Mouse (Mus musculus) gastrocnemius, adult 2 months (tissue): Measurements from ENCODE around the gene Prkn. TPM values are rescaled to one million over a fixed set of nuclear protein-coding genes. Genes with fewer than 3 reads are reported as not detected.

Experiments
- DNase-seq: peaks from one replicate; pipeline ENCODE4 v3.0.0; 2022
- H3K27ac ChIP-seq: fragments of 200-600 bp; 2 replicates; pipeline ENCODE4 v1.8.1; 2022; ENCODE audit warnings: mild to moderate bottlenecking
- H3K4me3 ChIP-seq: fragments of 200-600 bp; 2 replicates; pipeline ENCODE4 v1.8.1; 2022; ENCODE audit warnings: mild to moderate bottlenecking, moderate library complexity
- CTCF ChIP-seq: fragments of 200-600 bp; IDR thresholded peaks from 2 replicates; pipeline ENCODE4 v1.8.1; 2022; ENCODE audit warnings: antibody characterized with exemption, mild to moderate bottlenecking, moderate library complexity
- intact Hi-C: fragments of 180-260 bp; cut with DNase I; formaldehyde crosslinking; loops from one replicate; pipeline ENCODE4 v1.15.1; 2025
- total RNA-seq, 2 experiments: library from RNA; stranded (reverse); gene quantifications; 2 replicates each; pipeline ENCODE4 v1.2.3; 2021

Gene Prkn
- total RNA-seq, 2 experiments from 2014 or later, result 18.4 to 24.7 TPM

GRCm38 (mm10) chr17:11876240-11876639 is 1036.1 kb downstream of the Prkn start:
- H3K27ac ChIP-seq, result no peak overlapping the region
- H3K4me3 ChIP-seq, result no peak overlapping the region
- intact Hi-C loops, result no loop called here
- no peak for TF ChIP-seq CTCF
- DNase-seq, result no peak

- no peak for TF ChIP-seq CTCF
- Histone ChIP-seq H3K27ac (no peak overlapping the region), H3K4me3 (no peak overlapping the region)
- intact Hi-C loops, result no loop called here
- no peak for DNase-seq
Measured at GRCm38 (mm10) chr17:11881110-11881820, 1041.1 kb downstream of the Prkn start.

GRCm38 (mm10) chr17:11885601-11886000 is 1045.4 kb downstream of the Prkn start:
- no peak for DNase-seq

DNA sequence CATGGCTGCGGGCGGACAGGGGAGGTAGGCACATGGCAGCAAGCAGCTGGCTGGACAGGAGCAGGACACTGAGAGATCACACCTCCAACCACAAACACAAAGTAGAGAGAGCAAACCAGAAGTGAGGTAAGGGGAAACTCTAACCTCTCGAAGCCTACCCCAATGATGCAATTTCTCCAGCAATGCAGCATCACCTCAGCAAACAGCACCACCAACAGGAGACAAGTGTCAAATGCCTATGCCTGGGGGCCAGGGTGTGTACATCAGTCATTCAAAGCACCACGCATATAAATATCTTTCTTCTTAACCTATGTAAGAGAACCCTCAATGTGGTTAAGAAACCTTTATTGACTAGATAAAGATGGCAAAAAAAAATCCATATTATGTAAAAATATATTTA is 1046.8 kb downstream of the Prkn start:
- H3K4me3 ChIP-seq, result no peak overlapping the region
- no peak overlapping the region for H3K27ac ChIP-seq
- no peak for TF ChIP-seq CTCF
- no peak for DNase-seq
- intact Hi-C loops, result no loop called here

More at GRCm38 (mm10) chr17:11885601-11886000, 1045.4 kb downstream of the Prkn start:
- Histone ChIP-seq H3K27ac (no peak overlapping the region), H3K4me3 (no peak overlapping the region)
- intact Hi-C loops, result no loop called here
- no peak for TF ChIP-seq CTCF

DNA sequence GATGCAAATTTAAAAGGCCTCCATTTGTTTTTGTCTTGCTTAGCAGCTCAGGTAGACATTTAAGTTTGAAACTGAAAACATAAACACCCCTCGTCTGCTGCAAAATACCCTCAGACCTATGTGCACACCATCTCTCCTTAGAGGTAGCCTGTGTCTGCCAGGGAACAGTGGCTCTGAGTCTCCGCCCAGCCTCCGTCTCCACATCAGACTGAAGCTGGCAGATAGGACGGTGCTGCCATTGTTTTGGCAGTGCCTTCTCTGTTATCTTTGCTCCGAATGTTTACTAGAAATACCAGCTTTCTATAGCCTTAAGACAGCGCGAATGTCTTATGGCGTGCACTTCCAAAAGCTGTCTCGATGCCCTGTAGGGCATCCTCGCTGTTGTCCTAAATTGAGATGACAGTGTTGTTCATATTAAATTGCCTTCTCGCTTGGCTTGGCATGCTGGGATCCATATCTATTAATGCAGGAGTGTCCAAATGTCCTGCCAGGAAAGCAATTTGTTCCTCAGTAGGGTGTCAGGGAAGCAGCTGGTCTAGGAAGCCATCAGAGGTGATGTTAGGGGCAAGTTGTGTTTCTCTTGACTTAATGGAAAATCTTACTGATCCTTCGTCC is 1047.5 kb downstream of the Prkn start:
- no peak for TF ChIP-seq CTCF
- intact Hi-C loops, result no loop called here
- no peak for DNase-seq

DNA sequence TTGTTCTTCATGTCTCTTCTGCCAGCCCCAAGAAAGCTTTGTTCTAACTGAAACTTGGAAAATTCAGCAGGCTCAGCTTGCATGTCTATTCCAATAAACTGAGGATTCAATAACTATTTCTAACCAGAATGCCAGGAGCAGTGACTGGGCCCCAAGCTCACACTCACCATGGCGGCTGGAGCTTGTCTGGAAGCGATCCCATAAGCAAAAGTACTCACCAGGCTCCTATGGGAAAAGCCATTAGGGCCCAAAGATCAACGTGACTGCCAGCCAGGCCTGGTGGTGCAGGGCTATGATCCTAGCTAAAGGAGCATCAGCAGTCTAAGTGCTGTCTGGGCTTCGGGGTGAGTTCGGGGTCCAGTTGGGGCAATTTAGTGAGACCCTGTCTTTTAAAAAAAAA is 1048.6 kb downstream of the Prkn start:
- no peak overlapping the region for H3K27ac ChIP-seq
- intact Hi-C loops, result no loop called here
- no peak overlapping the region for H3K4me3 ChIP-seq
- TF ChIP-seq CTCF, result no peak
- DNase-seq, result no peak

More for the DNA sequence above, 1047.5 kb downstream of the Prkn start:
- H3K4me3 ChIP-seq, result no peak overlapping the region
- no peak overlapping the region for H3K27ac ChIP-seq

DNA sequence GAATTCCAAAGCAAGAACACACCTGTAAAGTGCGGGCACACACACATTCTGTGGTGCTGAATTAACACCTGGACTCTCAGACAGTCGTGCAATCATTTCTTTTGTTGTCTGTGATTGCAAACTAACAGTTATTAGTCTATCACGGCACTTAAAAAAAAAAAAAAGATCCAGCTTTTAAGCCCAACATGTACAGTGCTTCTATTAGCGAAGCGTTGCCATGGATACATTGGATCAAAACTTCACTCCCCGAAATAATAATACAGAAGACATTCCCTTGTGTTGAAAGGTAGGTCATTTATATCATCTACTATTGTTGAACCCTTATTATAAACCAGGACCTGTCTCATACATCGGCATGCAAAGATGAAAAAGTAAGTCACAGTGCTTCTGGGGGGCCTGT is 1060.1 kb downstream of the Prkn start:
- H3K27ac ChIP-seq, result no peak overlapping the region
- DNase-seq, result no peak
- no peak for TF ChIP-seq CTCF
- intact Hi-C loops, result no loop called here
- no peak overlapping the region for H3K4me3 ChIP-seq

- no peak overlapping the region for H3K4me3 ChIP-seq
- intact Hi-C loops, result no loop called here
- TF ChIP-seq CTCF, result no peak
- DNase-seq, result no peak
- no peak overlapping the region for H3K27ac ChIP-seq
Measured at GRCm38 (mm10) chr17:11901731-11902130, 1061.5 kb downstream of the Prkn start.

- Histone ChIP-seq H3K4me3 (no peak overlapping the region), H3K27ac (no peak overlapping the region)
- no peak for DNase-seq
- 0 out of 2 replicates have a peak, but pooled peaks have one; percentile 2 for TF ChIP-seq CTCF
- intact Hi-C loops, result no loop called here
Measured at GRCm38 (mm10) chr17:11903001-11903400, 1062.8 kb downstream of the Prkn start.

DNA sequence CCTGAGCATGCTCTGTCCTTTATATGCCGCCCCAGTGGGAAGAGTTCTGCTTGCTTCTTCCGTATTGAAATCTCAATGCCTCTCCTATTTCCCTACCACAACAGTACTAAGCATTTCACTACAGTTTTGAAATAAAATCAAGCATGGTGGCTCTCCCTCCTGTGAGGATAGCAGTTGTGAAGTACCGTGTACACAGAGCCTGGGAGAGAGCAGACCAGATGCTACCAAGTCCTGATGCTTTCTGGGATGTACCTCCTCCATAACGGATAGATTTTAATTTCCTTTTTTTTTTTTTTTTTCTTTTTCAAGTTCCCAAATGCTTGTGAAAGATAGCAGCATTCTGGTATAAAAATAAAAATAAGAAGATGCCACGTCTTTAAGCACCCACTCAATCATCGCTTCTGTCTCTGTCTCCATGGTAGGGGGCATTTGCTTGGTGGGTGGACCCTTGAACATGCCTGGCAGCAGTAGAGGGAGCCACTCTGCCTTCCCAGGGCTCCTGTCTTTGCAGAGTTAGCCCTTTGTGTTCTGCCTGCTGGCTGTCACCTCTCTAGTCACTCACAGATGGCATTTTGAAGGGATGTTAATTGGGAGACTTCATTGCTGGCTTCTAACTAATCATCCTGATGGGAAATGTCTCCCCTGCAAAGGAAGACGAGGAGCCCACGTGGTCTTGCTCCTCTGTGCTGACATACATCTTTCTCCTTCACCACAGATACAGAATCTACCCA is 1070.6 kb downstream of the Prkn start:
- no peak for DNase-seq
- intact Hi-C loops, result no loop called here
- Histone ChIP-seq H3K4me3 (no peak overlapping the region), H3K27ac (no peak overlapping the region)
- no peak for TF ChIP-seq CTCF

DNA sequence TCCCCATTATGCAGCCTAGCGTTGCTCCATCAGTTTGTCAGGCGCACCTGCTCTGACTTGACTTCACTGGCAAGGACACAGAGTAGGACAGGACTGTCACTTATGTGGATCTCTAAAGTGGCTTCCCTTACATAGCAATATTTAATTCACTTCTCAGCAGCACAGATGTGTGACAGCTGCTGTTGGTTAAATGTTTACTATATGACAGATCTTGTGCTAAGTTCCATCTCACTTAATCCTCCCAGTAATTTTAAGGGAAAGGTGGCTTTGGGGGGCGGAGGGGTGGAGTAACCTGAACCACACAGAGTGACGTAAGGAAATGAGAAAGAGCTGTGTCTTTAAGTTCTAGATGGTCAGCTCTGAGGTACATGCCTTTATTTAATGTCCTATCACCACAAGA is 1072.0 kb downstream of the Prkn start:
- intact Hi-C loops, result no loop called here

DNA sequence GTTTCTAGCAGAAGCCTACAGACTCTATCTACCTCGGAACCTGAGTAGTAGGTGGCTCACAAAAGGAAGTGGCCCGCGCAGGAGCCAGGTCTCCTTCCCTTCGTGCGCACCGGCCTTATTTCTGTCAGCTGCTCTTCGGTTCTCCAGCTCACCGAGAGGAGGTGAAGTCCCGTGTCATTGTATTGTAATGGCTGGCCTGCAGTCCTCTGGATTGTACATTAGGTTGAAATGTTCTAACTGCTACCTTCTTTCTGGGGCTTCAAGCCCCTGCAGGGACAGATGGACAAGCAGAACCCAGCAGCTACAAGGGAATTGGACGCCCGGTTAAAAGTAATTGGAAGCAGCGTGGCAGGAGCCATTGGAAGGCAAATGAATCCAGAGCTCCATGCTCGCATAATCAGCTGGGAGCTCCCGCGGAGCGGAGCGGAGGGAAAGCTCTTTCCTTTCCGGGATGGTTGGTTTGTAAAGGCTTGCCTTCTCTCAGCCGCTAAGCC is 1072.7 kb downstream of the Prkn start:
- no peak for TF ChIP-seq CTCF
- Histone ChIP-seq H3K4me3 (peak overlapping the region; percentile 38), H3K27ac (no peak overlapping the region)
- intact Hi-C loops, result no loop called here
- no peak for DNase-seq

More for the DNA sequence above, 1072.0 kb downstream of the Prkn start:
- H3K4me3 ChIP-seq, result no peak overlapping the region
- no peak for TF ChIP-seq CTCF
- no peak overlapping the region for H3K27ac ChIP-seq
- no peak for DNase-seq

DNA sequence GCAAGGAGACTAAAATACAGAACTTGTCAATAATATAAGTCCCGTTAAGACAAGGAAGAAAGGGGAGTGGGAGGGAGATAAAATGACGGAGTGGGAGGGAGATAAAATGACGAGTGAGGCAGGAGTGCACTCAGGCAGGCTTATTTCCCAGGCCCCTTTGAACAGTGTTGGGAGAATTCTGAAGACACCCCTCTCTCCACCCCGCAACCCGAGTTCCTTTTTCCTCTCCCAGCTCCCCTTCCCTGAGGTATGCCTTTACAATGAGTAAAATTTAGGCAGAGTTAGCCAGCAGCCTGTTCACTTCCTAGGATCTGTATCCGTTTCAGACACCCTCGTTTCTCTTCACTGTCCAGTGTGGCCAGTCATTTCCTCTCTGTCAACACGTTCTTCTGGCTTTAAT is 1073.4 kb downstream of the Prkn start:
- intact Hi-C loops, result no loop called here
- TF ChIP-seq CTCF, result no peak
- H3K4me3 ChIP-seq, result no peak overlapping the region
- no peak for DNase-seq
- no peak overlapping the region for H3K27ac ChIP-seq
